Mouse (Mus musculus): Measurements from ENCODE around the gene Prkar2b.

Prkar2b gene

GRCm38 (mm10) chr12:31967536-31967935, 93.6 kb downstream of the Prkar2b start:
- DNase-seq (ENCODE audit: low spot score) = peak; percentile 85

- DNase-seq (ENCODE audit: low spot score) = peak; percentile 66
Measured at GRCm38 (mm10) chr12:31966405-31966804, 94.7 kb downstream of the Prkar2b start.

- DNase-seq (ENCODE audit: low spot score) = no peak
Measured at GRCm38 (mm10) chr12:31965517-31966212, 95.4 kb downstream of the Prkar2b start.

DNA sequence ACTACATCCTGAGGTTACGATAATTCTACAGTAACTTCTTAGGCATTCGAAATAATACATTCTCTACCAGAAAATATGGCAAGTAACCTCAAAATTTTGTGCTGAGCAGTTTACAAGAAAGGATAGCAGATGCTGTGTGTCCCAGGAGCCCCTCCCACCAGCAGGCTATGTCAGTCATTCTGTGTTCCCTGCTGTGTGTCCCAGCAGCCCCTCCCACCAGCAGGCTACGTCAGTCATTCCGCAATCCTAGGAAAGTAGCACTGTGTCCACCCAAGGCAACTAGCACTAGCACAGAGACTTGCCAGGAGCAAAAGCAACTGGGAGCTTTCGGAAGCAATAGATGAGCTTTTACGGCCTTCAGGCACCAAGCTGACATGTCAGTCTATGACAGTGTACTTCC, 97.0 kb downstream of the Prkar2b start:
- DNase-seq (ENCODE audit: low spot score) = no peak

DNA sequence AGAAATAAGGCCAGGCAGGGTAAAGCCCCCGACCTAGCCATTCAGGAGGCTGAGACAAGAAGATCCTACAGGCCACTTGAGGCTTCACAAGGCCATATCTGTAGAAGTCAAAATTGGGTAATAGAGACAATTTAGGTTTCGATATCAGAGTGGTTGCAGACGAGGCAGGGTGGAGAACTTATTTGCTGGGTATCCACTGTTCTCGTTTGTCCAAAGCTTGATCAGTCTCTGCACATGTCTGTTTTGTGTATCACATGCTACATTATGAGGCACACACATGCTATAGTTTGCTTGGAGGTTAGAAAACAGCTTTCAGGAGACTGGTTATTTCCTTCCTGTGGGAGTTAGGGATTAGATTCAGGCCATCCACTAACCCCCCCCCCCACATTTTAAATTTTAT, 105.3 kb downstream of the Prkar2b start:
- DNase-seq (ENCODE audit: low spot score) = no peak

DNA sequence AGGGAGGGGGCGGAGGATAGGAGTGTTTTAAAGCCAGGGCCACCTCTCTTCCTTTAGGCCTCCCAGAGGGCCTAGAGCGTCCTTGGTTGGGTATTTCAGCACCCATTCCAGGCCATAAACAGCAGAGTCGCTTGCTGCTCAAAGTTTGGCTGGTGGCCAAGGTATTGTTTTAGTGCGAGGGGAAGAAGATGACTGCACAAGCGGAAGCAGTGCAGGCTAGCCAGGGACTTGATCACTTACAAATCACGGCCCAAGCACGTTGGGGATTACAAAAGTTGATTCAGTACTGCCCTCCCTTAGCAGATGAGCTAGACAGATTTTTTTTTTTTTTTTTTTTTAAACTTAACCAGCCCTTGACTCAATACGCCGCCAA, 110.5 kb downstream of the Prkar2b start:
- DNase-seq (ENCODE audit: low spot score) = no peak

DNA sequence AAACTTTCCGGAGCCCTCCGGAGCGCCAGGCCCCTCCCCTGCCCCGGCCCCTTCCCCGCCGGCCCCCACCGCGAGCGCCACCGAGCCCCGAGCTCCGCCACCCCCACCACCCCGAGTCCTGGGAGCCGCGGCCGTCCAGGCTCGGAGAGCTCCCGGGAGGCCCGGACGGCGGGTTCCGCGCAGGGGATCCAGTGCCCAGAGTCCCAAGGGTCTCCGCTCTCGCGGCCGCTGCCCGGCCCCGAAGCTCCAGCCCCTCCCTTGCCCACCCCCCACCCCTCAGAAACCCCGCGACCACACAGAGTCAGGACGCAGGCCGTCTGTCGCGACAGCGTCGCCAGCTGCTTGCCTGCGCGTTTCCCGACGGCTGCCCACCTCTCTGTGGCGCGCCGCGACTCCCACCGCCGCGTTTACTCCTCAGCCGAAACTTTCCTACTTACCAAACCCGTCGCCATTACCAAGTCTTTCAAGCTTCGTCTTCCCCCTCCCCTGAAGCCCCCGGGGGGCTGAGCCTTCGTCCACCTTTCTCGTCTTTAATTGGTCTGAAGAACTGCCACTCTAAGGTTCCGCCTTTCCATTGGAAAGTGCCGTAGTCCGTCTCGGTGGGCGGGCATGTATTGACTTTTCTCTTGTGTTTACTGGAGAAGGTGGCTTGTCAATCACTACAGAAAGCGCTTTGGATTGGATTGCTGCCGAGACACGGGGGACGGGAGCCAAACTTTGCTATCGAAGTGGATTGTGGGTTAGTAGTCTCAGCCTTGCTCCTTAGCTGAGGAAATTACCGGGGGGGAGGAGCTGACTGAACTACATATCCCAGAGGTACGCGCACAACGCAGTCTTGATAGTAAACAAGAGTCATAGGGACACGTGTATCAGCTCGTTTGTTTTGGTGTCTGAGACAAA, 111.1 kb downstream of the Prkar2b start, which contains the start of gene Hbp1:
Gene Hbp1 (minus strand): TSS at position 777 of the 900 bp plus-strand sequence.
- peak; percentile 99 for DNase-seq (ENCODE audit: low spot score)

- peak; percentile 75 for DNase-seq (ENCODE audit: low spot score)
Measured at GRCm38 (mm10) chr12:31949193-31949741, 111.8 kb downstream of the Prkar2b start.

GRCm38 (mm10) chr12:31948101-31949000, 112.7 kb downstream of the Prkar2b start:
- no peak for DNase-seq (ENCODE audit: low spot score)

- DNase-seq (ENCODE audit: low spot score) = peak; percentile 32
Measured at GRCm38 (mm10) chr12:31947476-31947875, 113.6 kb downstream of the Prkar2b start.

DNA sequence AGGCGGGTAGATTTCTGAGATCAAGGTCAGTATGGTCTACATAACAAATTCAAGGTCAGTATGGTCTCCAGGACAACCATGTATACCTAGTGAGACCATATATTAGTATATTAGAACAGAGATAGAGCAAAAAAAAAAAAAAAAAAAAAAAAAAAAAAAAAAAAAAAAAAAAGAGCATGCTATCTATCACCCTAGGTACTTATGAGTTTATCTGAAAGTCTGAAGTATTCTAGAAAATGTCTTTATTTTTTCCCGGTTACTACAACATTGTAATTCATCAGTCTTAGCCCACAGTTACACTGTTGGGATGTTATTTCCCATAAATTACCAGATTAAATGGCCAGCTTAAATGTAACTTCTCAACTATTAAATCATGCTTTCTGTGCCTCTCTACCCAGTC, 116.7 kb downstream of the Prkar2b start:
- DNase-seq (ENCODE audit: low spot score) = no peak

GRCm38 (mm10) chr12:31943020-31943654, 118.0 kb downstream of the Prkar2b start:
- peak; percentile 59 for DNase-seq (ENCODE audit: low spot score)

- DNase-seq (ENCODE audit: low spot score) = no peak
Measured at GRCm38 (mm10) chr12:31939026-31939425, 122.1 kb downstream of the Prkar2b start.

- no peak for DNase-seq (ENCODE audit: low spot score)
Measured at GRCm38 (mm10) chr12:31938391-31938997, 122.6 kb downstream of the Prkar2b start.

DNA sequence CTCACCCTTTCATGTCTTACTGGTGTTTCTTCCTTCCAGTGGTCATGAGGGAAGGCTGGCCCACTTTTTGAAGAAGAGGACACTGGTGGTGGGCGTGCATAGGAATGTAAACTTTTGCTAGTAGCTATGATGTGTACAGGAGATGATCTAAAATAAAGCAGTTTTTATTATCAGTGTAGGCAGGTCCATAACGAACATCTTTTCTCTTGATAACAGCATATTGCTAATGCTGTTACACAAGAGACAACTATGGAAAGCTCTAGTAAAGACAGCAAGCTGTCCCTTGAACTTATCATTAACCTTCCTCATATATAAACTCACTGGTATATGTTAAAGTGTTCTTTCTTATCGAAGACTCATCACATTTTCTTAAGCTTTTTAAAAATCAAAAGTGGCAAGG, 123.5 kb downstream of the Prkar2b start:
- DNase-seq (ENCODE audit: low spot score) = no peak

- DNase-seq (ENCODE audit: low spot score) = no peak
Measured at GRCm38 (mm10) chr12:31936657-31937300, 124.3 kb downstream of the Prkar2b start.

GRCm38 (mm10) chr12:31931818-31932217, 129.3 kb downstream of the Prkar2b start:
- no peak for DNase-seq (ENCODE audit: low spot score)

DNA sequence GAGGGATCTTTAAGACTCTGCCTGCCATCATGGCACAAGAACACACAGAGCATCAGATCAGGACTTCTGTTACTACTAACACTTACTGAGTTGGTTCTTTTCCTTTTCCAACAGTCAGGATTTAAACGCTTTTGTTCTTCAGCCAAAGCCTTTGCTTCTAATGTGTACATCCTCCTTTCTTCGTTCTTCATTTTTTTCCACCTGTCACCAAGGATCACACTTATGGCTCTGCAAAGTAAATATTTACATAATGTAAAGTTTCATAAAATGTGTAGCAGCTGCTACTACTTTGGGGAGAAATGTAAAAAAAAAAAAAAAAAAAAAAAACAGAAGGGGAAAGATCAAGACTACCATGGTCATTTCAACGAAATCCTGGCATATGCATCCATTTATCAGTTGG, 132.6 kb downstream of the Prkar2b start:
- no peak for DNase-seq (ENCODE audit: low spot score)

- DNase-seq (ENCODE audit: low spot score) = peak; percentile 51
Measured at GRCm38 (mm10) chr12:31926661-31927061, 134.4 kb downstream of the Prkar2b start.

GRCm38 (mm10) chr12:31925343-31925742, 135.8 kb downstream of the Prkar2b start:
- no peak for DNase-seq (ENCODE audit: low spot score)
